Mouse (Mus musculus): Measurements from ENCODE around the gene Selenoh. TPM values are rescaled to one million over a fixed set of nuclear protein-coding genes. Genes with fewer than 3 reads are reported as not detected.

Selenoh gene
- polyA plus RNA-seq, 1 experiment from 2014 or later: 102 TPM

DNA sequence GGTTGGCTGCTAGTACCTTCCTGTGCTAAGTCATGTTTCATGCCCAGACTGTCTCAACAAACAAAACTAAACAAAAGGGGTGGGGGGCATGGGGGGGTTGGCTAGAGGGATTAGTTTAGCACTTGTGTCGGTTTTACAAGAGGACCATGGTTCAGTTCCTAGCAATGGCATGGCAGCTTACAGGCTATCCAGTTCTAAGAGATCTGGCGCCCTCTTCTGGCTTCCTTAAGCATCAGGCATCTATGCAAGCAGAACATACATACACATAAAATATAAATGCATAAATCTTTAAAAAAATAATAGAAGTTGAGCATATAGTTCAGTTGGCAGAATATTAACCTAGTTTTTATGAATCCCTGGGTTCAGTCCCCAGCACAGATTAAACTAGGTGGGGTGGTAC, 7.7 kb downstream of the Selenoh start:
- DNase-seq (ENCODE audit: low spot score) (peak; percentile 72), ATAC-seq (0 out of 2 replicates have a peak, but pooled peaks have one; percentile 34)
- WGBS: 38% methylated on average over 2 of the region's 2 CpGs
- Histone ChIP-seq H3K27ac (ENCODE audit: low read length) (no peak overlapping the region), H3K4me1 (ENCODE audit: insufficient read depth, low read depth, low read length) (no peaks in the 10 kb centered on the region), H3K9me3 (ENCODE audit: low read length) (no peaks in the 10 kb centered on the region), H3K9ac (replicated peaks; ENCODE audit: low read depth) (no peak overlapping the region), H3K4me3 (ENCODE audit: low read depth, low read length) (no peak overlapping the region), H3K4me2 (replicated peaks; ENCODE audit: low read depth, low read length) (no peak overlapping the region), H3K36me3 (ENCODE audit: insufficient read depth, low read length) (no peaks in the 10 kb centered on the region), H3K27me3 (replicated peaks; ENCODE audit: insufficient read depth, low read length) (no peaks in the 10 kb centered on the region)
- peak; percentile 70 for TF ChIP-seq CTCF (IDR thresholded peaks at IDR 0.05)
- TF ChIP-seq EP300 (IDR thresholded peaks at IDR 0.05): no peak

DNA sequence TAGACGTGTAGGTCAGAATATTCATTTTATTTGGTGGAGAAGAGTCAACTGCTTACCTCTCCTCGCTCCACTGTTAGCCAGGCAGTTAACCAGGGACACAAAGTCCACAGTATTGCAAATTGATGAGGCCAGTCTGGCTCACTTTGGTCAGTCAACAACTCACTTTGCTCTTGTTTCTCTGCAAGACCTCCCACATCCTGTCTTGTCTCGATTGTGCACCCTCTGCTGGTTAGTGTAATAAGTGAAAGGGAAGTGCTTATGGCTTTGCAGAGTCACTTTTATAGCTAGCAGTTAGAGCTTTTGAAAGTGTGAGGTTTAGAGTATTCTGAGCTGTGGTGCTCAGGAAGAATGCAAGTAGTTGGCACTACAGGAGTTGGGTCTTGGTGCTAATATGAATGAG, 10.3 kb downstream of the Selenoh start:
- WGBS: 60% methylated on average over 3 of the region's 3 CpGs
- ATAC-seq (peak; percentile 63; the same call in 1 of the 2 replicates), DNase-seq (ENCODE audit: low spot score) (peak; percentile 82)
- Histone ChIP-seq H3K4me1 (ENCODE audit: insufficient read depth, low read depth, low read length) (no peaks in the 10 kb centered on the region), H3K36me3 (ENCODE audit: insufficient read depth, low read length) (no peaks in the 10 kb centered on the region), H3K9me3 (ENCODE audit: low read length) (no peaks in the 10 kb centered on the region), H3K27me3 (replicated peaks; ENCODE audit: insufficient read depth, low read length) (no peaks in the 10 kb centered on the region), H3K4me3 (ENCODE audit: low read depth, low read length) (no peak overlapping the region), H3K27ac (ENCODE audit: low read length) (no peak overlapping the region), H3K4me2 (replicated peaks; ENCODE audit: low read depth, low read length) (no peak overlapping the region), H3K9ac (replicated peaks; ENCODE audit: low read depth) (no peak overlapping the region)
- TF ChIP-seq CTCF (IDR thresholded peaks at IDR 0.05): peak; percentile 83
- no peak for TF ChIP-seq EP300 (IDR thresholded peaks at IDR 0.05)

DNA sequence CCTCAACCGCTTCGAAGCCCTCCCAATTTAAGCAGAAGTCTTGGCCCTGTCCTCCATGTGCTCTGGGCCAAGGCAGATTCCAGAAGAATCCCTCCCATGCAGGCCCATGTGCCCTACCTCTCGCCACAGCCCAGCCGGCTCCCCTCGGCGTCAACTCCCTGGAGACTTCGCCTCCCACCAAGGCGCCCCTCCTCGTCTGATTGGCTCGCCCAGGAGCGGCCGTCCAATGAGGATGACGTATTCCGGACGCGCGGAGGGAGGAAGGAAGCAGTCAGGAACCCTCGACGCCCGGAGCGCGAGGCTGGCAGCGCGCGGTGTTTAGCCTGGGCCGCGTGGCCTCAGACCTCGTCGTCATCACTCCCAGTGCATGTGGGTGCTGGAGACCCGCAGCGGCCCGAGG, 11.8 kb downstream of the Selenoh start, which contains the start of gene Btbd18:
Gene Btbd18, plus strand, starts transcription at position 274 of the 400 bp plus-strand sequence.
- Histone ChIP-seq H3K27me3 (replicated peaks; ENCODE audit: insufficient read depth, low read length) (no peaks in the 10 kb centered on the region), H3K4me1 (ENCODE audit: insufficient read depth, low read depth, low read length) (no peaks in the 10 kb centered on the region), H3K36me3 (ENCODE audit: insufficient read depth, low read length) (no peaks in the 10 kb centered on the region), H3K9me3 (ENCODE audit: low read length) (no peaks in the 10 kb centered on the region), H3K4me3 (ENCODE audit: low read depth, low read length) (no peak within 1 kb of the TSS), H3K9ac (replicated peaks; ENCODE audit: low read depth) (no peak within 1 kb of the TSS), H3K4me2 (replicated peaks; ENCODE audit: low read depth, low read length) (no peak within 1 kb of the TSS), H3K27ac (ENCODE audit: low read length) (no peak within 1 kb of the TSS)
- ATAC-seq: no peak
- no peak for DNase-seq (ENCODE audit: low spot score)
- WGBS: 94% methylated on average over 31 of the region's 32 CpGs
- TF ChIP-seq EP300 (IDR thresholded peaks at IDR 0.05): no peak
- TF ChIP-seq CTCF (IDR thresholded peaks at IDR 0.05): no peak

DNA sequence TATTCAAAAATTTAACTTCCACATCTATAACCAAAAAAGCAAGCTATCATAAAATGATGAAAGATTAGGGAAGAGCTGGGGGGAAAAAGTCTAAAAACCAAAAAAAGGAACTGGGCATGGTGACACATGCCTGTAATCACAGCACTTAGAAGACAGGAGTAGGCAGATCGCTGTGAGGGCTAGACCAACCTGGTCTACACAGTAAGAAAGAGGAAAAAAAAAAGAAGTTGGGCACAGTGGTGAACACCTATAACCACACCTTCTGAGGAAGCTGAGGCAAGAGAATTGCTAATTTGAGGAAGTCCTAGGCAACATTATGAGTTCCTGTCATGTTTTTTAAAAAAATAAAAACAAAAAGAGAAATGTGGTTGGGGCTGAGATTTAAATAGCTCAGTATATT, 14.7 kb downstream of the Selenoh start:
- H3K9ac ChIP-seq (replicated peaks; ENCODE audit: low read depth): no peak overlapping the region
- H3K36me3 ChIP-seq (ENCODE audit: insufficient read depth, low read length): no peaks in the 10 kb centered on the region
- H3K4me2 ChIP-seq (replicated peaks; ENCODE audit: low read depth, low read length): no peak overlapping the region
- H3K27me3 ChIP-seq (replicated peaks; ENCODE audit: insufficient read depth, low read length): no peaks in the 10 kb centered on the region
- no peaks in the 10 kb centered on the region for H3K9me3 ChIP-seq (ENCODE audit: low read length)
- TF ChIP-seq CTCF (IDR thresholded peaks at IDR 0.05) (no peak), EP300 (IDR thresholded peaks at IDR 0.05) (no peak)
- DNase-seq (ENCODE audit: low spot score): no peak
- no peaks in the 10 kb centered on the region; the same call in 1 of the 2 replicates for H3K4me1 ChIP-seq (ENCODE audit: insufficient read depth, low read depth, low read length)
- no peak overlapping the region for H3K27ac ChIP-seq (ENCODE audit: low read length)
- H3K4me3 ChIP-seq (ENCODE audit: low read depth, low read length): no peak overlapping the region
- no peak for ATAC-seq
- 58% methylated on average over 1 of the region's 1 CpGs for WGBS

DNA sequence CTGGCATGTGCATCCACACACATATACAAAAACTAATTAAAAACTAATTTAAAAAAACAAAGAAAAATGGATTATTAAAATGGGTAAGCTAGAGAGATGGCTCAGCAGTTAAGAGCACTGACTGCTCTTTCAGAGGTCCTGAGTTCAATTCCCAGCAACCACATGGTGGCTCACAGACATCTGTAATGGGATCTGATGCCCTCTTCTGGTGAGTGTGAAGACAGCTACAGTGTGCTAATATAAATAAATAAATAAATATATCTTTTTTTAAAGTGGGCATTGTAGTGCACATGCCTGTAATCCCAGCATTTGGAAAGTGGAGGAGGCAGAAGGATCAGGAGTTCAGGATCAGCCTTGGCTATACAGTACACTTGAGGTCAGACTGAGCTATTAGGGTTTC, 17.2 kb downstream of the Selenoh start:
- H3K36me3 ChIP-seq (ENCODE audit: insufficient read depth, low read length): no peaks in the 10 kb centered on the region
- H3K27me3 ChIP-seq (replicated peaks; ENCODE audit: insufficient read depth, low read length): no peaks in the 10 kb centered on the region
- H3K4me1 ChIP-seq (ENCODE audit: insufficient read depth, low read depth, low read length): no peaks in the 10 kb centered on the region; the same call in 1 of the 2 replicates
- TF ChIP-seq EP300 (IDR thresholded peaks at IDR 0.05): no peak
- peak; percentile 56 for TF ChIP-seq CTCF (IDR thresholded peaks at IDR 0.05)
- no peak for ATAC-seq
- no peak overlapping the region for H3K4me2 ChIP-seq (replicated peaks; ENCODE audit: low read depth, low read length)
- no peak overlapping the region for H3K9ac ChIP-seq (replicated peaks; ENCODE audit: low read depth)
- no peak for DNase-seq (ENCODE audit: low spot score)
- H3K9me3 ChIP-seq (ENCODE audit: low read length): no peaks in the 10 kb centered on the region
- no peak overlapping the region for H3K4me3 ChIP-seq (ENCODE audit: low read depth, low read length)
- H3K27ac ChIP-seq (ENCODE audit: low read length): no peak overlapping the region

DNA sequence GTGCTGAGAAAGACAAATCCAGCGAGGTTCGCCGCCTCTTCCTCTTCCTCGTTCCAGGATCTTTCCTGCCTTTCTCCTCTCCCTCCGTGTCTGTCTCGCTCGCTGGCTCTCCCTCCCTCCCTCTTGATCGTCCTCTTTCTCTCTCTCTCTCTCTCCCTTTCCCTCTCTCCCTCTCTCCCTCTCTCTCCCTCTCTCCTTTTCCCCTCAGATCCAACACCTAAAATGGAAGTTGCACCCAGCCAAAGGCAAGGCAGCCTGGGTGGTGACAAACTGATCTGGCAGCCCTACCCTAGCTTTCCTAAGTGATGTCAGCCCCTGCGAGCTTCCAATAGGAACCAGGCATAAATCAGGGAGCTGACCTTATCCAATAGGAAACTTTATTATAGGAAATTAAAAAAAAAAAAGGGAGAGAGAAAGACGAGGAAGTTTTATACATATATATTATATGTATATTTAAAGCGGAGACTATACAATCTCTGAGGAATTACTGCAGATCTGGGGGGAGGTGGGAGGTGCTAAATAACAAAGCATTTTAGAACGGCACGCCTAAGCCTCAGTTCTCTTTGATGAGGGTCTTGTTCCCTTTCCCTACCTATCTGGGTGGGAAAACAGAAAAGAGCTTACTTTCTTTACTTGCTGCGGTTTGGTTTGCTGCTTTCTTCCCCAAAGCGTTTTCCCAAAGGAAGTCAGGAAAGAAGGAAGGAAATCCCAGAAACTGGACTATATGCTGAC, 19.9 kb downstream of the Selenoh start, which contains the start of gene Ctnnd1:
Gene Ctnnd1, minus strand, starts transcription at position 302 of the 732 bp plus-strand sequence.
- Histone ChIP-seq H3K4me1 (ENCODE audit: insufficient read depth, low read depth, low read length) (peaks cover 3% of the 10 kb centered on the region), H3K4me3 (ENCODE audit: low read depth, low read length) (peak within 1 kb of the TSS; percentile 73), H3K27ac (ENCODE audit: low read length) (peak within 1 kb of the TSS; percentile 96), H3K9me3 (ENCODE audit: low read length) (no peaks in the 10 kb centered on the region), H3K36me3 (ENCODE audit: insufficient read depth, low read length) (no peaks in the 10 kb centered on the region), H3K4me2 (replicated peaks; ENCODE audit: low read depth, low read length) (peak within 1 kb of the TSS; percentile 69), H3K9ac (replicated peaks; ENCODE audit: low read depth) (peak within 1 kb of the TSS; percentile 82), H3K27me3 (replicated peaks; ENCODE audit: insufficient read depth, low read length) (no peaks in the 10 kb centered on the region)
- peak; percentile 99 for DNase-seq (ENCODE audit: low spot score)
- TF ChIP-seq EP300 (IDR thresholded peaks at IDR 0.05): peak; percentile 54
- TF ChIP-seq CTCF (IDR thresholded peaks at IDR 0.05): no peak
- under 1% methylated on average over 15 of the region's 15 CpGs for WGBS
- peak; percentile 100 for ATAC-seq
